Mouse (Mus musculus): ENCODE results near the gene Sorbs1.

The Sorbs1 gene

DNA sequence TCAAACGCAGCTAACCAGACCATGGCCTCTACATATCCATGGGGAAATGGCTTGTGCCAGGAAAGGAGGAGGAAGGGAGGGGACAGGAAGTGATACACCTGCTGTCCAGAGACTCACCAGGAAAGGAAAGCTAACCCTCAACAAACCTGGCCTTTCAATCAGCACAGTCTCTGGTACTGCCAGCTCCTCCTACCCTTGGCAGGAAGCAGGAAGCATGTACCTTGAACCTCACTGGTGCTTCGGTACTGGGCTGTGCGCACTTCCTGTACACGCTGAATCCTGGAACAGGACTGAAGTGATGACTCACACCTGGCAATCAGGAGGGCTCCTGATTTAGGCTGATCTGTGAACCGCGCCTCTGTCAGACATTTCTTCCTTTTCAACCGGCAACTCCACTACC lies 206.0 kb downstream of the Sorbs1 start:
- no peak for DNase-seq (ENCODE audit: inconsistent age in 2 of 2, low spot score in 1 of 2)

DNA sequence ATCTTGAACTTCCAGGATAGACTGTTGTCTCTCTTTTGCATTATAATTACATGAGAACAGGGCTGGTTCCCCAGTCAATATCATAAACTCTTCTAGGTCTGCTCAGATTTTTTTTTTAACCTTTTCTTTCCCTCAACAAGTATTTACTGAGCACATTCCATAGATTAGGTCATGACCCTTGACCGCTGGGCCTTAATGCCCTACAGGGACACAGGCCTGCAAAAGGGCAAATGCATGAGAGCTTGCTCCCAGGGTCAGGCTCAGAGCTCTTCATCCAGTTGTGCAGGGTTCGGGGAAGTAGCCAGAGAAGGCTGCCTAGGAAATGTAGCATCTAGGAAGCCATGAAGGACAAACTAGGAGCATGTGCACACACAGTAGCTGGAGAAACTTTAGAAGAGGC lies 206.9 kb downstream of the Sorbs1 start:
- DNase-seq (ENCODE audit: inconsistent age in 2 of 2, low spot score in 1 of 2): no peak

DNA sequence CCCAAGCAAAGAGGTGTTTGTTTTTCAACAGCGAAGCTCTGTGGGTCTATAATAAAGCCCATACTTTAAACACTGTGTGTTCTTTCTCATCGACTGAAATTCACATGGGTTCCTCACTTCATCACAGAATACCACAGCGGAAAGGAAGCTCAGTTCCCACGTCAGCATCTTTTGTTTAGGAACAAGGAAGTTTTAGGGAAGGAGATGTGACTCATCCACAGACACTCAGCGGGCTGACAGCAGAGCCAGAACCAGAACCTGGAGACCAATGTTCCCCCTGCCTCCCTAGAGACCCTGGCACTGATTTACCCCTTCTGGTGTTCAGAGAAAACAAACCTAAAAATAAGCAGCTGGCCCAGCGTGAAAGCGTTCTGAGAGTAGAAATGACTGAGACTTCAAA lies 208.1 kb downstream of the Sorbs1 start:
- DNase-seq (ENCODE audit: inconsistent age in 2 of 2, low spot score in 1 of 2): no peak

DNA sequence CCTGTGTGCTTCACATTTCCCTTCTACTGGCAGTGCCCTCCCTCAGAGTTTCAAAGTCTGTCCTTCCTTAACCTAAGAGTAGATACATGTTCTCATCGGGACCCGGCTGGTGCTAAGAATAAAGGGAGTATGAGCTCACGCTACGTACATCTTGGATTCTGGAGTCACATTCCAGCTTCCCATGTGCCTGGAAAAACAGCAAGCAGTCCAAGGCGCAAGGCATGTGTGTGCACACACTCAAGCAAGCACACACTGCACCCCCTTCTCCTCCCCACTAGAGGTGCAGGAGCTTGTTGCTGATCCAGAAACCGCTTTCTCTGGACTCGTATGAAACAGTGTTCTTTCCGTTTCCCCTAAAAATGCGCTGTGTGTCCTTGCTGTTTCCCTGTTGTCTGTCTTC lies 210.7 kb downstream of the Sorbs1 start:
- no peak for DNase-seq (ENCODE audit: inconsistent age in 2 of 2, low spot score in 1 of 2)

DNA sequence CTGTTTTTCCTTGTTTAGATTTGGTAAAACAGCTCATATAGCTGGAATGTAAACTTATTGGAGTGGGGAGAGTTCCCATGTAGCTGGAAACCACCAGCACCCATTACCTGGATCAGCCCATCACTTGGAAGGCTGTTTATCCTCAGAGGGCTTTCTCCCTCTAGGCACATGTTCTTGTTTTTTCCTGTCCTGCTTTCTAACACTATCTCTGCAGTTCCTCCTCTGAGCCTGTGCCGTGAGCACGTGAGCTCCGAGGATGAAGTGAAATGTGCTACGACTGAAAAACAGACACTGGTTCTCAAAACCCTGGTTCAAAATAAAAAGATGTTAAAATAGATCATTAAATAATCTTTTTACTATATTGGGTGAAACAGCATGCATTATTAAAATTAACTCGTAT lies 211.1 kb downstream of the Sorbs1 start:
- DNase-seq (ENCODE audit: inconsistent age in 2 of 2, low spot score in 1 of 2): no peak

DNA sequence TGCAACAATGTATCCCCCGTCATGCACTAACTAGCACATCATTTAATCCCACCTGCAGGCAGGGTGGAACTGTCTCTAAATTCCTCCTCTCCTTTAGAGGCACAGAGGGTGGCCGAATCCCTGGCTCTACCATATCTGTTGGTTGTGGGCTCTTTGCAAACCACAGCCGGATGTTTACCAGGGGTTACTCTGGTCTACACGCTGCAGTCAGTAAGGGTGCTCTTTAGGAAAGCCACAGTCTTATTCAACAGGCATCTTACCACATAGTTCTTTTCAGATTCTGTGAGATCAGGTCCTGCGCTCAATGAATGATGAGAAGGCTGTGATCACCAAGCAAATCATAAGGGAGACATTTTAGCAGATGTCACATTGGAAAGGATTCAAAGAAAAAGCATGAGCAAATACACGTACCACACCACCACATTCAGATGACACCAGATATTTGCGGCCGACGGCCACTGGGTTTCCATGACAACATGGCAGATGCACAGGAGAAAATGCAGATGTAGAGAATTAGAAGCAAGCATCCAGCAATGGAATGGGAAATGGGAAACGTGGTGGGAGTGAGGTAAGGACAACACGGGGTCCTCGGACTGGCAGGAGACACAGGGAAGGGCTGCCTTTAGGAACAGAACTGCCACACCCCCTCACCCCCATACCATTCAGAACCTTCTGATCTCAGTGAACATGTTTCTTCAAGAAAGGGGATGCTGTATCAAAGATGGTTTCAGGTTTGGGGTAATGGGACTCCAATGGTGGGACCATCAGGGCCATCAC lies 213.4 kb downstream of the Sorbs1 start:
- DNase-seq (ENCODE audit: inconsistent age in 2 of 2, low spot score in 1 of 2): peak in 1 of 2 experiments; percentile 21

DNA sequence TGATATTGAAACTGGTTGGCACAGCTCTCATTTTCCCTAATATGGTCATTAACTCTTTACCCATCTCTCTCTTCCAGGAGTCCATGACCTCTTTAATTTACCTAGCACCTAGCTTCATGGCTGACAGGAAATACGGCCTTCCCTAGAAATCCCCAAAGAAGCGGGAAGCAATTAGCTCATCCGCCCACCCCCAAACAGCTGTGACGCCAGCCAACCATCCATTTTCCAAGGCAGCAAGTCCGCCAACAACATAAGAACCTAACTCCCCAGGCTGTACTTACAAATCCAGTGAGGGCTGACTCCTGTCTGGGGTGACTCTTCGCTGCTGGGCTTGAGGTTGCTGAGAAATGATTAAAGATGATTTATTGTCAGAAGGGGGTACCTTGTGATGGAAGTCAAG lies 214.4 kb downstream of the Sorbs1 start:
- DNase-seq (ENCODE audit: inconsistent age in 2 of 2, low spot score in 1 of 2): no peak

DNA sequence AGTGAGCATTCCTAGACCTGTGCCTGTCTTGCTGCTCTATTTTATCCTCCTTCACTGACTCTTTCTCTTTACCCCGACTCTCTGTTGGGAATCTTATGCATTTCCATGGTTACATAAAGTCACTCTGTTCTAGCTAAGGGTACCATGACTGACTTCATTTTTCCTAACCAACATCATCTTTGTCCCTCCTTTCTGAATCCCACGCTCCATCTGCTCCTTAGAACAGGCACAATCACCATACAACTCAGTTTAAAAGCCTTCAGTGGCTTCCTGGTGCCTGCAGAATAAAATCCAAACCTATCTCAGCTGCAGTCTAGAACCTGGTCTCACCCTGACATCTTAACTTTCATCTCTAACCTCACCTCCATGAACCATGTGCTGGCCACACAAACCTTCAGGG lies 215.0 kb downstream of the Sorbs1 start:
- no peak for DNase-seq (ENCODE audit: inconsistent age in 2 of 2, low spot score in 1 of 2)

DNA sequence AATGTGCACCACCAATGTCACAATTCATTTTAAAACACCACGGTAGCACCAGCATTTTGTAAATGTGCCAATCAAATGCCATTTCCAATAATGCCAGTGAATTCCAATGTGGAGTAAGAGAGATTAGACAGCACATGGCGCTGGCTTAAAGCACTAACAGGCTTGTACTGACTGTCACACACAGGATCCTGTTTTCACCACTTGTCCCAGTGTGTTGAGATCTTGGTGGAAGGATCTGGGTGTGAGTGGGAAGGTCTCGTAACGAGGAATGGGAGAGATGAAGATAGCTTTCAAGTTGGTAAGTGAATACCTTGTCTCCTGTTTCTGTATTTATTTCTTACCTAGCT lies 215.8 kb downstream of the Sorbs1 start:
- no peak for DNase-seq (ENCODE audit: inconsistent age in 2 of 2, low spot score in 1 of 2)

DNA sequence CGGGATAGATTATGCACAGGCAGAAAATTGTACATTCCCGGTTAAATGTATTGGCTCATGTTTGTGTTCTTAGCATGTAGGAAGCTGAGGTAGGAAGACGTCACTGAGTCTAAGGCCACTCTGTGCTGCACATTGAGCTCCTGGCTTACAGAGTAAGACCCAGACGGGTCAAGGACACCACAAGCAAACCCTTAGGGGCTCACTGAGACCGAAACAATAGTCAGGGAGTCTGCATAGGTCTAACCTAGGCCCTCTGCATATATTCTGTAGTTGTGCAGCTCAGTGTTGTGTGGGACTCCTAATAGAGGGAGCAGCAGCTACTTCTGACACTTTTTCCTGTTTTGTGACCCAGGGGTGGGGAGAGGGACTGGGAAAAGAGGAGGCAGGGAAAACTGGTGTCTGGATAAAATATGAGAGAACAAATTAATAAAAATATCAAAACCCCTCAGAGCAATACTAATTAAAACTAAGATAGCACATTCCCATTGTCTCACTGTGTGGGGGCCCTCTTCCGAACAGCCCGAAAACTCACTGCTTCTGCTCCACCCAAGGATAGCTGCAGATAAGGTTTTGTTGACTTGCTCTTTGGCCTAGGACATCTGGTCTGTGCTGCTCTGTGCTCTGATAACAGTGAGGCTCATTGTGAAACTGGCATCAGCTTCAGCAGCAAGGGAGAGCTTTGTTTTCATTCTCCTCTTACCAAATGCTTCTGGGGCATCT lies 216.3 kb downstream of the Sorbs1 start:
- no peak for DNase-seq (ENCODE audit: inconsistent age in 2 of 2, low spot score in 1 of 2)

DNA sequence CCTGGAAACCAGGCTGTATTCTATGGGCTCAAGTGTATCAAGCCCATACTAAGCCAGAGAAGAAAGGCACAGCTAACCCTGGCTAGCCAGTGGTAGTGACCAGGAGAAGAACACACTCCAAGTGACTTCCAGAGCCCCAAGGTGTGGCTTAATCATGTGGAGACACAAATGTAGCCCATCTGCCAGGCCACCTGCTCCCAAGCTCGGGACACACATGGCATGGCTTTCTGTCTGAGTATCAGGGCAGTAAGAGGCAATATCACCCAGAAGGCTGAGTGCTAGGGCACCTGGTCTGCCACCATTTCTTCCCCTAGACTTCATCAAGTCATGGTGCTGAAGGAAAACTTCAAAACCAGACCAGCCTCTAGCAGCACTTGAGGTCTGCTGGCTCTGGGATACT lies 219.3 kb downstream of the Sorbs1 start:
- no peak for DNase-seq (ENCODE audit: inconsistent age in 2 of 2, low spot score in 1 of 2)

DNA sequence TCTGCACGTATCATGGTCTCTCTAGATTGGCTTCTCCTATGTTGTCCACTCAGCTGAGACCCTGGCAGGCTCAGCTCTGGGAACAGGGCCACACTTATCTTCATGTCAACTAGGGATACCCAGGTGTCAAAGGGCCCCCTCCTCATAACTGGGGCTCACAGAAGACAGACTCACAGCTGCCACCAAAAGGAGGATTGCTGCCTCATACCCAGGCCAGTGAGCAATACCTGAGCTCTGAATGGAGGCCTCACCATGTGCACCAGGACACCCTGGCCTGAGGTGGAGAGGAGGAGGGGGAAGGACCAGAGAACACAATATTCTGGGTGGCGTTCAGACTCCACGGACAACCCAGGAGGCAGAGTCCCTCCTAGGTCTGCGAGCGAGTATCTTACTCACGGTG lies 219.8 kb downstream of the Sorbs1 start:
- no peak for DNase-seq (ENCODE audit: inconsistent age in 2 of 2, low spot score in 1 of 2)

DNA sequence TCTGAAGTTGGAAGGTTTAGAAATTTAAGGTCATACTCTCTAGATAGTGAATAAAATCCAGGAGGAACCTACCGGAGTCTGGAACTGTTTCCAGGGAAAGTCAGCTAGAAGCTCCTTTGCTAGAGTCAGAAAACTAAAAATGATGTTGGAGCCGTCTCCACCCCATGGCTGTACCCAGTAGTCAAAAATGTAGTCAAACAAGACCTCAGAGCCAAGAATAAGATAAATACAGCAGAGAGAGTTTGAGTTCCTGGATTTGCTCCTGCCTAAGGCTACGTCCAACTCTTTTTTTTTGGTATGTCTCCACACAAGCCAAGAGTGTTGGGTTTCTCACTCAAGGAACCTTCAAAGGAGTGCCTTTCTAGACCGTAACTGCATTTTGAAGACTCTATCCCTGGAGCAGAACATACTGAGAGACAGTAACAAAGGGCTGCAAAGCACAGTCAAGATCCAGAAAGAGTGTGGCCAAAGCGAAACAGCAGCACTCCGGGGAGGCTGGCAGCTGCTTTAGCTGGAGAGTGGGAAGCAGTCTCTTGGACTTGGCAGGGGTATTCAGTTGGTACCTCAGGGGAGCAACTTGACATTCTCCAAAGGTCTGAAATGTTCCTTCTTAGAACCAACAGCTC lies 223.4 kb downstream of the Sorbs1 start:
- DNase-seq (ENCODE audit: inconsistent age in 2 of 2, low spot score in 1 of 2): peak in 1 of 2 experiments; percentile 12

DNA sequence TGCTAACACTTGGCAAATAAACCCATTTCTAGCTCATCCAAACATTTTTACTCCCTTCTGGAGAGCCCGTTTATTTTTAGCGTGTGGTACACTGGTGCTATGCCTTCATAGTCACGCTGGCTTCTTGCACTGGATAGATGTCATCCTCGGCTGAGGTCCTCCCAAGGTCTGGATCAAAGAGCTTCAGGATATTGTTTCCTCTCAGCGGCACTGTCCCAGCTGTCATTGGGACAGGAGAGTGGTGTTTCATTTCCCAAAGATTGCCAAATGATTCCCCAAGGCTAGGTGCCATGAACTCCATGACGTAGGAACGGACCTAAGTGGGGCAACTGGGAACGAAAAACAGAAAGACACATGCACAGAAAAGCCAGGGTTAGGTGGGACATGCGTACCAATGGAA lies 225.2 kb downstream of the Sorbs1 start:
- DNase-seq (ENCODE audit: inconsistent age in 2 of 2, low spot score in 1 of 2): peak in 1 of 2 experiments; percentile 12

DNA sequence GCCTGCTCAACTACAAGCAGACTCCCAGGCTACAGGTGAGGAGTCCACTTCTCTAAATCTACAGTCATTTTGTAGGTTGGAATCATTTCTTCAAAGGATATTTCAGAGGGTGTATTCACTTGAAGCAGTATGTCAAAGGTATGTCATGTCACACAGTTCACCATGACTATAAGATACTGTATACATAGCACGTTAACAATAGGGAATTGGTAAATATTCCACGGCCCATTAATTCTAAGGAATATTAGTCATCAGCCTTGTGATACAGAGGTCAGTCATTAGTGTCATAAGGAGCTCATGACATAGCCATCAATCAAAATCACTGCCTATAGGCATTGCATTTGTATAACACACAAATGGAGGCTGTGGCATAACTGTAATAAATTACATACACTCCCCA lies 228.9 kb downstream of the Sorbs1 start:
- no peak for DNase-seq (ENCODE audit: inconsistent age in 2 of 2, low spot score in 1 of 2)

DNA sequence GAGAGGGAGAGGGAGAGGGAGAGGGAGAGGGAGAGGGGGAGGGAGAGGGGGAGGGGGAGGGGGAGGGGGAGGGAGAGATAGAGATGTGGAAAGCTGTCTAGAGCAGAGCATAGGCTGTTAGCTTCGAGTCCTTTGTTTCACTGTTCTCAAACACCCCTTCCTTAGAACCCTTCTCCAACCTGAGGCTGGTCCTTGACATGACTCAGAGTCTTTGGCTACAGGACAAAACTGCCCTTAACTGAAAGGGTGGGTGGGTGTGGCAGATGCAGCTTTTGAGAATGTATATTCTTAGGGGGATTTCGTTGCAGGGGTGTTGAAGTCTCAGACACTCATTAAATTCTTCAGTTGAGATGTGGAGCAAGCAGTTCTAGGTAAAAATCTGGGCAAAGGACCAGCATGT lies 230.2 kb downstream of the Sorbs1 start:
- DNase-seq (ENCODE audit: inconsistent age in 2 of 2, low spot score in 1 of 2): no peak

DNA sequence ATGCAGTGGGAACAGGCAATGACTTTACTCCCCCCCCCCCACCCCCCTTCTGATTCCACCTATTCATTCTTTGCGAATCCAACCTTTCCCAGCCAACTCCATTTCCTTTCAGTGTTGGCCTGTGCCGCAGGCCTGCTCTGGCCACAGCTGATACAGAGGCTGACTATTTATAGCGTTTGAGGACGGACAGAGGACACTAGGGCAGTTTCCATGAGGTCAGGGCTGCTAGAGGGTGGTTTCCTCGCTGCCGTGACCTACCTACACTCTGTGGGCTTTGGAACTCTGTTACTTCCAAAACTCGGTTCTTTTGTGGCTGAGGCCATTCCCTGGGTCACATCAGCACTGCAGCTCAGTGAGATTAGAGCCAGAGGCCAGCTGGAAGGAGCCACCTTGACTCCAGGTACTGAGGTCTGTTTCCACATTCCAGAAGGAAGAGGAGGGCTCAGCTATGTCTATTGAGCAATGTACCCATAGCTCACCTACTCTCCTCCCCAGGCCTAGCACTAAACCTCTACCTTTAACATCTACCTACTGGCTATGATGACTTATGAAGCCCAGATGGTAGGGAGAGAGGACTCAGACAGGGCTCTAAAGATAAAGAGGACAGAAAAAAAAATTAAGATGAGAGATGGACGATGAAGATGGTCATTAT lies 235.1 kb downstream of the Sorbs1 start:
- DNase-seq (ENCODE audit: inconsistent age in 2 of 2, low spot score in 1 of 2): no peak

DNA sequence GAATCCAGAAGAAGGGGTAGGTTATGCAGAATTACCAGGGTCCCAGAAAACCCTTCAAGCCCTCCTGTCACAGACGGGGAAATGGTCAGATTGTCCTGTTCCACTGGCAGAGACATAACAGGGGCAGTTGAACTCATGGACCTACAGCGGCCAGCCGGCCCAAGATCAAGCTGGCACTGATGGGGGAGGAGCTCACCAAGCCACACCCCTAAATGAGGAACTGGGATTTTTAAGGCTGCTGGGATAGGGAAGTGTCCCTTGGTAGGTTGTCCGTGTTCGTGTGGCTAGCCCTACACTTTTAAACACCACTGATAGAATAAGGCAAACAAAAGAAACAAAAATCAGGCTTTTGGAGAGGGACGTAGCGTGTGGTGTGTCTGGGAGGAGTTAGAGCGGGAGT lies 236.1 kb downstream of the Sorbs1 start:
- no peak for DNase-seq (ENCODE audit: inconsistent age in 2 of 2, low spot score in 1 of 2)

DNA sequence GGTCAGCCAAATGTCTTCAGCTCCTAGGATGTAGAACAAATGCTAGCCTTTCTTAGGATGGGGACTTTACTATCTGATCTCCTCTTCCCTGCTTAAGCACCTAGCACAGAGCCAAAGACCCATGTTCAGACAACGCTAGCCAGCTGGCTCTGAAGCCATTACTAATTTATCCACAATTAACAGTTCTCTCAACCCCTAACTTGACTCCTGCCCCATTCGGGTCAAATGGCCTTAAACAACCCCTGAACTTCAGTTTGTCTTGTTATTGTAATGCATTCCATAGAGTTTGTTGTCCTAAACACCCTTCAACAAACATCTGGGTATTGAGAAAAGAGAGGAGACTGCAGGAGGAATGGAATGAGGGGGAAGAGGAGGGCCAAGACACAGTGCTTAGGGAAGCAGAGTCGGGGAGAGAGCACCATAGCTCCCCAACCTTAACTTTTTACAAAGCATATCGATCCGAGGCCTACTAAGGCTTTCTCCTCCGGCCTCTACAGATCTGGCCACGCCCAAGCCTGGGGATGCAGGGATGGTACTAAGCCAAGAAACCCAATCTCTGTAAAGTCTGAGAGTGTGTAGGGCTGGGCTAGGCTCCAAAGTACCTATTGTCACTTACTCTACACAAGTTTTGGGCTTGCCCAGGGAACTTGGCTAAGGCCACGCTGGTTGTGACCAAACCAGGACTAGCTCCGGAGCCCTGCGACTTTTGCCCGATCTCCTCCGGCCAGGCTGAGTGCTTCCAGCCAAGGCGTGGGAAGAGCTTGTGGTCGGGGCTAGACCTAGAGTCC lies 238.0 kb downstream of the Sorbs1 start:
- no peak for DNase-seq (ENCODE audit: inconsistent age in 2 of 2, low spot score in 1 of 2)

DNA sequence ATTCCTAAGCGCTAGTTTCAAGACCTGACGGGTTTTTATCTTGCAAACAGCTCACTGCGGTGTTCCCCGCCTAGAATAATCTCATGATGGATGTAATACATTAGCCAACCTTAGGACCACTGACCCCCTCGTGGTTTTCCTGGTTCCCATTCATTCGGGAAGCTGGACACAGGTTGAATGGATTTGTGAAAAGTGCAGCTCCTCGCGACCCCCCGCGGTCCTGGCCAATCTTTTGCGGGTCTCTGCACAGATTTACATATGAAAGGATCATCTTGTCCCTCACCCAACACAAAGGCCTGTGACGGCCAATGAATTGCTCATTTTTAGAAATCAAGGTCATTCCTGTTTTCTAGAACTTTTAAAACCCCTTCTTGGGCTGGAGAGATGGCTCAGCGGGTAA lies 240.9 kb downstream of the Sorbs1 start:
- no peak for DNase-seq (ENCODE audit: inconsistent age in 2 of 2, low spot score in 1 of 2)

DNA sequence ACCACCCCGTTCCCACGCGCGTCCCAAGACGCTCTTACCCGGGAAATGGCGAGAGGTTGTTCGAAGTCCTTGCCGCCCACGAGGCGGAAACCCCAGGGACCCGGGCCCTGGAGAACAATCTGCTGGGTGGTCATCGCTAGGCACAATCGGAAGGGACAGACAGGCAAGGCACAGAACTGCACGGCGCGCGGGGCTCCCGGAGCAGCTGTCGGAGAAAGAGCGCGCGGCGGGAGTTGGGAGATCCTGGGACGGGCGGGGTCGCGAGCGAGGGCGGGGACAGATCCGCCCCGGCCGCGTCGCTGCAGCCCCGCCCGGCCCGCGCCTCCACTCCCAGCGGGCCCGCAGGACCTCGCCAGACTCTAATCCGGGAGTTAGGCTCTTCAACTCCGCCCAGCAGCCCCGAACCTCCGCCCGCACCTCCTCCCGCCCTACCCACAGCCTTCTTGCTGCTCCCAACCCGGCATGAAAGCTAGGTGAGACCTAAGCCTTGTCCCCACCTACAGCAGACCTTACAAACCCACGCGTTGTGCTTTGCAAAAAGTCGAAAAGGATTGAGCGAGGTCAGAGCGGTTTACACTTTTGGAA lies 242.2 kb downstream of the Sorbs1 start, which contains the start of gene Pdlim1:
Gene Pdlim1 (minus strand): TSS at position 535 of the 585 bp plus-strand sequence.
- peak; percentile 24 to 85 for DNase-seq (ENCODE audit: inconsistent age in 2 of 2, low spot score in 1 of 2)
